Mouse (Mus musculus): ENCODE measurements around the gene Tinf2. TPM values are rescaled to one million over a fixed set of nuclear protein-coding genes. Genes with fewer than 3 reads are reported as not detected.

Tinf2 gene
- 67.8 TPM for polyA plus RNA-seq (2017; shearing (Covaris generic))

GRCm38 (mm10) chr14:55681160-55682117 is at the start of gene Tinf2:
Gene Tinf2, minus strand, starts transcription at chr14:55681820.

GRCm38 (mm10) chr14:55721700-55722437 is 40.2 kb upstream of the Tinf2 start, which contains the start of gene Rabggta:
Gene Rabggta, minus strand, starts transcription at chr14:55722263.

GRCm38 (mm10) chr14:55713729-55714122 is 32.1 kb upstream of the Tinf2 start, which contains the start of gene Tgm1:
Gene Tgm1, minus strand, starts transcription at chr14:55713926.

GRCm38 (mm10) chr14:55671833-55672740 is 9.5 kb downstream of the Tinf2 start, which contains the start of the genes Gmpr2 and Nedd8:
Gene Gmpr2, plus strand, starts transcription at chr14:55671941.
Gene Nedd8, minus strand, starts transcription at chr14:55672124.

GRCm38 (mm10) chr14:55659960-55660573 is 21.6 kb downstream of the Tinf2 start, which contains the start of gene Mdp1:
Gene Mdp1, minus strand, starts transcription at chr14:55660508.

GRCm38 (mm10) chr14:55649884-55650283 is 31.7 kb downstream of the Tinf2 start, which contains the start of gene Tssk4:
Gene Tssk4, plus strand, starts transcription at chr14:55650184.

GRCm38 (mm10) chr14:55643060-55643907 is 38.3 kb downstream of the Tinf2 start, which contains the start of gene Tm9sf1:
Gene Tm9sf1, minus strand, starts transcription at chr14:55643806.

GRCm38 (mm10) chr14:55637795-55638194 is 43.8 kb downstream of the Tinf2 start, which contains the start of gene Gm49378:
Gene Gm49378, minus strand, starts transcription at chr14:55637895.

GRCm38 (mm10) chr14:55635523-55636007 is 46.1 kb downstream of the Tinf2 start, which contains the start of gene Ipo4:
Gene Ipo4, minus strand, starts transcription at chr14:55635957.

Other genes with a start within 250 kb of the Tinf2 start
- 43.1 TPM for gene Dhrs4, start 203.1 kb downstream of the Tinf2 start, polyA plus RNA-seq (2017; shearing (Covaris generic))
- gene Carmil3, start 191.2 kb downstream of the Tinf2 start, polyA plus RNA-seq (2017; shearing (Covaris generic)) = 0.17 TPM
- gene Cpne6, start 171.4 kb downstream of the Tinf2 start, polyA plus RNA-seq (2017; shearing (Covaris generic)) = not detected
- 0.07 TPM for gene Nrl, start 156.8 kb downstream of the Tinf2 start, polyA plus RNA-seq (2017; shearing (Covaris generic))
- gene Pck2, start 141.6 kb downstream of the Tinf2 start, polyA plus RNA-seq (2017; shearing (Covaris generic)) = 63.7 TPM
- 170 TPM for gene Dcaf11, start 121.8 kb downstream of the Tinf2 start, polyA plus RNA-seq (2017; shearing (Covaris generic))
- 4.4 TPM for gene A730061H03Rik, start 121.4 kb downstream of the Tinf2 start, polyA plus RNA-seq (2017; shearing (Covaris generic))
- not detected for gene Fitm1, start 106.2 kb downstream of the Tinf2 start, polyA plus RNA-seq (2017; shearing (Covaris generic))
- gene Psme1, start 103.7 kb downstream of the Tinf2 start, polyA plus RNA-seq (2017; shearing (Covaris generic)) = 1,083 TPM
- gene Emc9, start 96.5 kb downstream of the Tinf2 start, polyA plus RNA-seq (2017; shearing (Covaris generic)) = 38.3 TPM
- 924 TPM for gene Psme2, start 90.7 kb downstream of the Tinf2 start, polyA plus RNA-seq (2017; shearing (Covaris generic))
- gene Rnf31, start 90.1 kb downstream of the Tinf2 start, polyA plus RNA-seq (2017; shearing (Covaris generic)) = 82.6 TPM
- gene Irf9, start 78.2 kb downstream of the Tinf2 start, polyA plus RNA-seq (2017; shearing (Covaris generic)) = 199 TPM
- gene Rec8, start 63.8 kb downstream of the Tinf2 start, polyA plus RNA-seq (2017; shearing (Covaris generic)) = 10.8 TPM
- 69.0 TPM for gene Ipo4, start 45.9 kb downstream of the Tinf2 start, polyA plus RNA-seq (2017; shearing (Covaris generic))
- 0.34 TPM for gene Gm49378, start 43.9 kb downstream of the Tinf2 start, polyA plus RNA-seq (2017; shearing (Covaris generic))
- 110 TPM for gene Tm9sf1, start 38.0 kb downstream of the Tinf2 start, polyA plus RNA-seq (2017; shearing (Covaris generic))
- gene Tssk4, start 31.6 kb downstream of the Tinf2 start, polyA plus RNA-seq (2017; shearing (Covaris generic)) = 2.0 TPM
- gene Mdp1, start 21.3 kb downstream of the Tinf2 start, polyA plus RNA-seq (2017; shearing (Covaris generic)) = 117 TPM
- gene Gmpr2, start 9.9 kb downstream of the Tinf2 start, polyA plus RNA-seq (2017; shearing (Covaris generic)) = 60.7 TPM
- 431 TPM for gene Nedd8, start 9.7 kb downstream of the Tinf2 start, polyA plus RNA-seq (2017; shearing (Covaris generic))
- 0.48 TPM for gene Tgm1, start 32.1 kb upstream of the Tinf2 start, polyA plus RNA-seq (2017; shearing (Covaris generic))
- 76.4 TPM for gene Rabggta, start 40.4 kb upstream of the Tinf2 start, polyA plus RNA-seq (2017; shearing (Covaris generic))
- gene Dhrs1, start 63.9 kb upstream of the Tinf2 start, polyA plus RNA-seq (2017; shearing (Covaris generic)) = 55.5 TPM
- 18.5 TPM for gene Nop9, start 63.9 kb upstream of the Tinf2 start, polyA plus RNA-seq (2017; shearing (Covaris generic))
- not detected for gene Cideb, start 76.6 kb upstream of the Tinf2 start, polyA plus RNA-seq (2017; shearing (Covaris generic))
- not detected for gene Ltb4r2, start 79.6 kb upstream of the Tinf2 start, polyA plus RNA-seq (2017; shearing (Covaris generic))
- gene Ltb4r1, start 84.1 kb upstream of the Tinf2 start, polyA plus RNA-seq (2017; shearing (Covaris generic)) = 2.1 TPM
- 0.56 TPM for gene Adcy4, start 102.3 kb upstream of the Tinf2 start, polyA plus RNA-seq (2017; shearing (Covaris generic))
- gene Ripk3, start 107.0 kb upstream of the Tinf2 start, polyA plus RNA-seq (2017; shearing (Covaris generic)) = 85.5 TPM
- gene Nfatc4, start 141.3 kb upstream of the Tinf2 start, polyA plus RNA-seq (2017; shearing (Covaris generic)) = not detected
- gene Nynrin, start 172.2 kb upstream of the Tinf2 start, polyA plus RNA-seq (2017; shearing (Covaris generic)) = 1.4 TPM
- 0.13 TPM for gene Cbln3, start 202.6 kb upstream of the Tinf2 start, polyA plus RNA-seq (2017; shearing (Covaris generic))
- 131 TPM for gene Khnyn, start 203.1 kb upstream of the Tinf2 start, polyA plus RNA-seq (2017; shearing (Covaris generic))
- gene Sdr39u1, start 218.5 kb upstream of the Tinf2 start, polyA plus RNA-seq (2017; shearing (Covaris generic)) = 79.0 TPM